Mouse (Mus musculus): ENCODE results near the gene Elac2. TPM values are rescaled to one million over a fixed set of nuclear protein-coding genes. Genes with fewer than 3 reads are reported as not detected.
A peak's percentile ranks its signal among the peaks of the same experiment; 100 is the strongest.

Elac2 gene
- polyA plus RNA-seq, 1 experiment from 2014 or later = 30.7 TPM

DNA sequence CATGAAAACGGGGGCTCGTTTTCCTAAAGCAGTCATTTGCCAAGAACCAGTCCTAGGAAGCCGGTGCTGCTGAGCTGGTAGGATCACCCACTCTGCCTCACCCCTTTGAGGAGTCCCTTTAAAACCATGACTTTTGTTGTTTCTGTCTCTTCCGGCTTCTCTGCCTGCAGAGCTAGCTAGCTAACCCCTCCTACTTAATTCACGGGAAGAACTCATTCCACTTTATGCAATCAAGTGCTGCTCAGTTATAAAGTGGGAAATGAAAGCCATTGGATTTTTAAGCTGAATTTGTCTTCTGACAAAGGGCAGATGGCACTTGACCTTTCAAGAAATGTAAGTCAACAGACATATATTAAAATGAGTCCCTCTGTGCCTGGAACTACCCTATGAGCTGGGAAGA lies 49.2 kb downstream of the Elac2 start:
- Histone ChIP-seq H3K4me1 (replicated peaks) (no peaks in the 10 kb centered on the region), H3K4me3 (replicated peaks) (no peak overlapping the region), H3K9ac (replicated peaks) (no peak overlapping the region), H3K36me3 (peaks cover 12% of the 10 kb centered on the region), H3K4me2 (replicated peaks) (no peak overlapping the region), H3K27me3 (no peaks in the 10 kb centered on the region), H3K9me3 (no peaks in the 10 kb centered on the region), H3K27ac (no peak overlapping the region)
- 81% methylated on average over 5 of the region's 5 CpGs for WGBS
- ATAC-seq = no peak

DNA sequence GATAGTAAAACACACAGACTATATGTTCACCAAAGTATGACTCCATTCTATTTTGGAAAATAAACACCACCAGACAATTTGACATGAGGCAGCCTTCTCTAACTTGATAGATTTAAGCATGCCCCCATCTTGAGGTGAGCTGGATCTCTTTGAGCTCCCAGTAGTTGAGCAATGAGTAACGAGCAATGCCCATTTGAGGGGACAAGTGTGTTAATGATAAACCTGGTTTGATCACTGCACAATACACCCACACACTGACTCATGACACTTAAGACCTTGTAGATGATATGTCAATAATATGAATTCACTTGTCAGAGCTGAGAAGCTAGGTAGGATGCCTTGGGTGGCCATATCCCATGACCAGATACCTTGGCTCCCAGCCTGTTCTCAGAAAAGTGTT lies 51.4 kb downstream of the Elac2 start:
- no peak overlapping the region for H3K9ac ChIP-seq (replicated peaks)
- no peak for ATAC-seq
- no peak overlapping the region for H3K27ac ChIP-seq
- H3K4me2 ChIP-seq (replicated peaks) = no peak overlapping the region
- H3K36me3 ChIP-seq = peaks cover 8% of the 10 kb centered on the region
- no peaks in the 10 kb centered on the region for H3K27me3 ChIP-seq
- H3K4me1 ChIP-seq (replicated peaks) = no peaks in the 10 kb centered on the region
- H3K9me3 ChIP-seq = no peaks in the 10 kb centered on the region
- 90% methylated on average over 1 of the region's 1 CpGs for WGBS
- no peak overlapping the region for H3K4me3 ChIP-seq (replicated peaks)

DNA sequence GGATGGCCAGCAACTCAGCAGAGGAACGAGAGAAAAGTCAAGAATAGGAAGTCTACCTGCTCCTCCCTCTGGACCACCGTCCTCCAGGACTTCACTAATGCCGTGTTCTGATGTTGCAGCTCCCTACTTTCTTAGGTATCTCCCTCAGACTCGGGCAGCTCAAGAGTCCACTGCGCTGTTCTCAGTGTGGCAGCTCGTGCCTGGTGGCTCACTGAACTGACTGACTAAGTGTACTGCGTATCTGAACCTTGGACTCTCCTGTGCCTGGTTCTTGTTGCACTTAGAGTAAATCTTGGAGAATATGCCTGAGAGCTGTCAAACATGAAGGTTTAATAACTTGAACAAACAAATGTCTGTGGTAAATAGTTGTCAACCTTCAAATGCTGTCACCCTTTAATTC lies 53.4 kb downstream of the Elac2 start:
- no peak overlapping the region for H3K9ac ChIP-seq (replicated peaks)
- no peak for ATAC-seq
- H3K27ac ChIP-seq = no peak overlapping the region
- H3K9me3 ChIP-seq = no peaks in the 10 kb centered on the region
- H3K4me2 ChIP-seq (replicated peaks) = no peak overlapping the region
- no peaks in the 10 kb centered on the region for H3K4me1 ChIP-seq (replicated peaks)
- H3K27me3 ChIP-seq = no peaks in the 10 kb centered on the region
- 93% methylated on average over 7 of the region's 7 CpGs for WGBS
- H3K4me3 ChIP-seq (replicated peaks) = no peak overlapping the region
- peaks cover 9% of the 10 kb centered on the region for H3K36me3 ChIP-seq

DNA sequence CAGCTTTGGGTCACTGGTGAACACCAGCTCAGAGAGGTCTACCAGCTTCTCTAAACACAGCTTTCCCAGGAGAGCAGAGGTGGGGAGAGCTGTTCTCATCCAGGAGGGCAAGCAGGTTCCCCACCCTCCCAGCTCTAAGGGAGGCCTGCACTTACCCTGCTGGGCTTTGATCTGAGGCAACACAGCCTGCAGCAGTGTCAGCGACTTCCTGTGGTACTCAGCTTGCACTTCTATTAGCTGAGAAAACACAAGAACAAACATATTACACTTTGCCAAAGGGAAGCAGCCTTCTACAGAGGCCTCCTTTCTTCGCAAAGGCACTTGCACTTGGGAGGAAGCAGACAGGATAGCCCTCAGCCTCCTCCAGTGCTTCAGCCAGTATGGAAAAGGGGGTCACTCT lies 60.2 kb downstream of the Elac2 start:
- Histone ChIP-seq H3K9me3 (no peaks in the 10 kb centered on the region), H3K9ac (replicated peaks) (no peak overlapping the region), H3K4me2 (replicated peaks) (no peak overlapping the region), H3K4me3 (replicated peaks) (no peak overlapping the region), H3K27me3 (no peaks in the 10 kb centered on the region), H3K36me3 (peaks cover 5% of the 10 kb centered on the region; the same call in 1 of the 2 replicates), H3K27ac (no peak overlapping the region), H3K4me1 (replicated peaks) (peaks cover 20% of the 10 kb centered on the region)
- WGBS = 48% methylated on average over 2 of the region's 2 CpGs
- ATAC-seq = no peak

DNA sequence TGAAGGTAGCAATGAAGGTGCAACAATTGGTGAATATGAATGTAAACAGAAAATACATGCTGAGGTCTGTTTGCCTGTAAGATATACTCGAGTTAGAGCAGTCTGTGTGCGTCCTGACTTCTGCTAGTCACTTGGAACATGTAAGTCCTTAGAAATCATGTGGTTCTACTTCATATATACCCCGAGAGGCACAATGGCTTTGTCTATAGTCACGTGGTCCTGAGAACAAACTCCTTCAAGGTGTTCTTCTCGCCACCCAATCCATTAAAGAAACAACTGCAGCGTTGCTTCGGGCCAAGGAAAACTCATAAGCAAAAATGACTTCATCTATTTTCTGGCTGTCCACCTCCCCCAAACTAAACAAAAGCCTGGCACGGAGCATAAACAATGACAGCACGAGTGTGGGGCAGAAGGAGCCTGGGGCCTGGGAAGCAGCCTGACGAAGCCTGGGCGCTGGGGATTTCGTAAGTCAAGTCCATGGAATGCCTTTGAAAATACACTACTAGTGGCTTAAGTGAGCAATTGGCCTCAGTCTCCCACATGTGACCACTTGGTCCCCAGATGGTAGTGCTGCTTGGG lies 60.8 kb downstream of the Elac2 start:
- 48% methylated on average over 12 of the region's 12 CpGs for WGBS
- H3K27me3 ChIP-seq = no peaks in the 10 kb centered on the region
- H3K36me3 ChIP-seq = peaks cover 5% of the 10 kb centered on the region; the same call in 1 of the 2 replicates
- no peak overlapping the region for H3K27ac ChIP-seq
- no peaks in the 10 kb centered on the region for H3K9me3 ChIP-seq
- H3K4me2 ChIP-seq (replicated peaks) = no peak overlapping the region
- H3K4me3 ChIP-seq (replicated peaks) = no peak overlapping the region
- 0 out of 2 replicates have a peak, but pooled peaks have one; percentile 30 for ATAC-seq
- peaks cover 20% of the 10 kb centered on the region for H3K4me1 ChIP-seq (replicated peaks)
- H3K9ac ChIP-seq (replicated peaks) = no peak overlapping the region

- WGBS = 51% methylated on average over 6 of the region's 6 CpGs
- Histone ChIP-seq H3K4me3 (replicated peaks) (no peak overlapping the region), H3K36me3 (no peaks in the 10 kb centered on the region), H3K4me2 (replicated peaks) (no peak overlapping the region), H3K4me1 (replicated peaks) (peaks cover 20% of the 10 kb centered on the region), H3K27me3 (no peaks in the 10 kb centered on the region), H3K9me3 (no peaks in the 10 kb centered on the region), H3K27ac (no peak overlapping the region), H3K9ac (replicated peaks) (no peak overlapping the region)
- no peak for ATAC-seq
These were observed 61.7 kb downstream of the Elac2 start for GRCm38 (mm10) chr11:65040556-65040955.

DNA sequence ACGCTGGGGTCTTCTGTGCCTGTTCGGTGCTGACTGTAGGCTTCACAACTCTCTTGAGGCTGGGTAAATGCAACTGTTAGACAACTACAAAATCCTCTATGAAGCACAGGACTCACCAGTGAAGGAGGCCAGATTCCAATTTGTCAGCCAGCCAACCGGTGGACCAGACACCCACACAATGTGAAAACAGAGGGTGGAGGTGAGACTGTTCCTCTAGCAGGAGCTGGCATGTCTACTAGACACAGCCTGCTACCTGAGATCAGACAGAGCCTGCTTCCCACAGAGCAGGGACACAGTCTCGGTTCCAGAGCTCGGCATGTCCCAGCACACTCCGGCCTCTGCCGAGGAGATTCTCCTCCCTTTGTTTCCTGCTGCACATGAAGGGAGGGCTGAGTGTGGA lies 70.3 kb downstream of the Elac2 start:
- Histone ChIP-seq H3K4me2 (replicated peaks) (no peak overlapping the region), H3K27me3 (no peaks in the 10 kb centered on the region), H3K9ac (replicated peaks) (no peak overlapping the region), H3K4me1 (replicated peaks) (no peaks in the 10 kb centered on the region), H3K9me3 (no peaks in the 10 kb centered on the region), H3K27ac (no peak overlapping the region), H3K4me3 (replicated peaks) (no peak overlapping the region), H3K36me3 (no peaks in the 10 kb centered on the region)
- no peak for ATAC-seq
- WGBS = 85% methylated on average over 7 of the region's 7 CpGs

GRCm38 (mm10) chr11:65050819-65051218 lies 72.0 kb downstream of the Elac2 start:
- Histone ChIP-seq H3K4me3 (replicated peaks) (no peak overlapping the region), H3K4me1 (replicated peaks) (peaks cover 5% of the 10 kb centered on the region; the same call in 1 of the 2 replicates), H3K36me3 (no peaks in the 10 kb centered on the region), H3K27ac (no peak overlapping the region), H3K27me3 (no peaks in the 10 kb centered on the region), H3K9me3 (no peaks in the 10 kb centered on the region), H3K4me2 (replicated peaks) (no peak overlapping the region), H3K9ac (replicated peaks) (no peak overlapping the region)
- 90% methylated on average over 5 of the region's 5 CpGs for WGBS
- no peak for ATAC-seq

Other genes with a start within 250 kb of the Elac2 start
- 0.24 TPM in 1 of 2 replicates, not detected in the other for gene 1700086D15Rik, start 180.9 kb downstream of the Elac2 start, polyA plus RNA-seq (2015; fragmentation: Nextera tagmentation; extraction: Ambion mirVana)
- 7.2 and 9.3 TPM in 2 replicates for gene Arhgap44, start 183.9 kb downstream of the Elac2 start, polyA plus RNA-seq (2015; fragmentation: Nextera tagmentation; extraction: Ambion mirVana)

Data from midbrain, embryonic 13.5 days (tissue).